Mouse (Mus musculus): Measurements from ENCODE around the gene Lamtor1. TPM values are rescaled to one million over a fixed set of nuclear protein-coding genes. Genes with fewer than 3 reads are reported as not detected.

Lamtor1 gene
- total and polyA plus RNA-seq, 2 experiments from 2014 or later = 130 to 181 TPM

DNA sequence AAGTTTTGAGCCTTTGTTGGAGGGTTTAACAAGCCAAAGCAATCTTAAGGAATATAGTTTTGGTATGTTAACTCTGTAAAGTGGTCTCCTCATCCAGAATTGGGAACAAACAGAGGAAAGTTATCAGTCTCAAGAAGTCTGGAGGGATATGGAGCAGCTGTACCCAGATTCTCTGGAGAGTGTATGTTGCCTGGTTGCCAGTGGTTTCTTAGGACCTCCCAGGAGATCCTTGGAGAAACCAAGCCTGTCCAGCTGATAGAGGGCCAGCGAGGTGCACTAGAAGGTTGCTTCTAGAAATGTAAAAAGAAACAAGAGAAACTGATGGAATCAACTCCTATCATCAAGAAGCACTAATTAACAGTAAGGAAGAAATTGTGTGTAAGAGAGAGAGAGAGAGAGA, 45.9 kb downstream of the Lamtor1 start:
- Histone ChIP-seq H3K27ac (no peak overlapping the region), H3K4me3 (ENCODE audit: low read length) (no peak overlapping the region), H3K4me1 (ENCODE audit: insufficient read depth, low read length) (no peaks in the 10 kb centered on the region), H3K27me3 (ENCODE audit: insufficient read depth, low read length) (no peaks in the 10 kb centered on the region), H3K4me2 (ENCODE audit: low read depth, low read length) (no peak overlapping the region), H3K9me3 (ENCODE audit: low read length) (no peaks in the 10 kb centered on the region), H3K9ac (replicated peaks; ENCODE audit: low read length) (no peak overlapping the region), H3K36me3 (ENCODE audit: insufficient read depth, low read length) (no peaks in the 10 kb centered on the region)
- DNase-seq (ENCODE audit: low spot score) (no peak), ATAC-seq (no peak)
- TF ChIP-seq CTCF (IDR thresholded peaks at IDR 0.05; ENCODE audit: low read depth) = no peak
- 85% methylated on average over 1 of the region's 1 CpGs for WGBS

DNA sequence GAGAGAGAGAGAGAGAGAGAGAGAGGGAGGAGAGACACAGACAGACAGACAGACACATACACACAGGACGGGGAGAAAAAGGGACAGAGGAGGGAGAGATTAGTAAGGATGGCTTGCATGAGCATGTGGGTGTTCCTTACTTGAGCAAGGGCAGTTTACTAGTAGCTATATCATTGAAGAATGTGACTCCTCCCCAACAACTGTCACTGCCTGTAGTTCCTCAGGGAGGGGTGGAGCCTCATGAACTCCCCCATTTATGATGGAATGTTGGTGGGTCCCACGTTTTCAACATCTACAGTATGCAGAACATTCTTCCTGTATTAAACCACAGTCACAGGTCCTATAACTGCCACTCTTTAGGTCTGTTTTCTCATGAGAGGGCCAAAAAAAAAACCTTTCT, 46.4 kb downstream of the Lamtor1 start:
- Histone ChIP-seq H3K27me3 (ENCODE audit: insufficient read depth, low read length) (no peaks in the 10 kb centered on the region), H3K4me1 (ENCODE audit: insufficient read depth, low read length) (no peaks in the 10 kb centered on the region), H3K9me3 (ENCODE audit: low read length) (no peaks in the 10 kb centered on the region), H3K36me3 (ENCODE audit: insufficient read depth, low read length) (no peaks in the 10 kb centered on the region), H3K4me2 (ENCODE audit: low read depth, low read length) (no peak overlapping the region), H3K4me3 (ENCODE audit: low read length) (no peak overlapping the region), H3K9ac (replicated peaks; ENCODE audit: low read length) (no peak overlapping the region), H3K27ac (no peak overlapping the region)
- no peak for TF ChIP-seq CTCF (IDR thresholded peaks at IDR 0.05; ENCODE audit: low read depth)
- ATAC-seq (no peak), DNase-seq (ENCODE audit: low spot score) (no peak)
- WGBS = 81% methylated on average over 2 of the region's 2 CpGs

GRCm38 (mm10) chr7:101954163-101954562, 48.5 kb downstream of the Lamtor1 start:
- H3K9me3 ChIP-seq (ENCODE audit: low read length) = no peaks in the 10 kb centered on the region
- DNase-seq (ENCODE audit: low spot score) (no peak), ATAC-seq (no peak)
- no peak overlapping the region for H3K9ac ChIP-seq (replicated peaks; ENCODE audit: low read length)
- no peak overlapping the region for H3K4me3 ChIP-seq (ENCODE audit: low read length)
- H3K4me2 ChIP-seq (ENCODE audit: low read depth, low read length) = no peak overlapping the region
- TF ChIP-seq CTCF (IDR thresholded peaks at IDR 0.05; ENCODE audit: low read depth) = no peak
- H3K27ac ChIP-seq = no peak overlapping the region
- H3K27me3 ChIP-seq (ENCODE audit: insufficient read depth, low read length) = no peaks in the 10 kb centered on the region
- no peaks in the 10 kb centered on the region for H3K36me3 ChIP-seq (ENCODE audit: insufficient read depth, low read length)
- 85% methylated on average over 2 of the region's 2 CpGs for WGBS
- no peaks in the 10 kb centered on the region for H3K4me1 ChIP-seq (ENCODE audit: insufficient read depth, low read length)

DNA sequence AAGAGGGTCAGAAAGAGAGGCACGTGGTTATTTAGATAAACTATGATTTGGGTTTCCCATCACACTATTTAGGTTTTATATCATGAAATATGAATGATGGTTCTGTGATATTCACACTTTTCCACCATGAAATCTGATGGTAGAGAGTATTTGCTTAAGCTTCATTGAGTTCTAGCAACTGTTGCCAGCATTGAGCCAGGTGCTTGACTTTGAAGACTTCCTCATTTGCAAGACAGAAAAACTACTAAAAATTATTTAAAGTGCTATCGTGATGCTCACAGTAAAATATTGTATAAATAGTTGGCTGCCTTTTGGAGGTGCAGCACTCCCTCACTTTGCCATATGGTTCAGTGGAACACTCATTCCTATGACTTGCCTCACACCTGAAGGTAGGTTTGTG, 49.6 kb downstream of the Lamtor1 start:
- H3K4me3 ChIP-seq (ENCODE audit: low read length) = no peak overlapping the region
- DNase-seq (ENCODE audit: low spot score) = no peak
- H3K36me3 ChIP-seq (ENCODE audit: insufficient read depth, low read length) = no peaks in the 10 kb centered on the region
- no peaks in the 10 kb centered on the region for H3K27me3 ChIP-seq (ENCODE audit: insufficient read depth, low read length)
- no peak for ATAC-seq
- H3K4me1 ChIP-seq (ENCODE audit: insufficient read depth, low read length) = no peaks in the 10 kb centered on the region
- no peak for TF ChIP-seq CTCF (IDR thresholded peaks at IDR 0.05; ENCODE audit: low read depth)
- H3K27ac ChIP-seq = no peak overlapping the region
- no peak overlapping the region for H3K9ac ChIP-seq (replicated peaks; ENCODE audit: low read length)
- H3K9me3 ChIP-seq (ENCODE audit: low read length) = no peaks in the 10 kb centered on the region
- H3K4me2 ChIP-seq (ENCODE audit: low read depth, low read length) = no peak overlapping the region
- 92% methylated on average over 2 of the region's 2 CpGs for WGBS

- no peaks in the 10 kb centered on the region for H3K4me1 ChIP-seq (ENCODE audit: insufficient read depth, low read length)
- DNase-seq (ENCODE audit: low spot score) = no peak
- H3K27me3 ChIP-seq (ENCODE audit: insufficient read depth, low read length) = no peaks in the 10 kb centered on the region
- no peak for ATAC-seq
- 56% methylated on average over 4 of the region's 4 CpGs for WGBS
- no peak overlapping the region for H3K9ac ChIP-seq (replicated peaks; ENCODE audit: low read length)
- no peak overlapping the region for H3K4me2 ChIP-seq (ENCODE audit: low read depth, low read length)
- no peak for TF ChIP-seq CTCF (IDR thresholded peaks at IDR 0.05; ENCODE audit: low read depth)
- no peaks in the 10 kb centered on the region for H3K36me3 ChIP-seq (ENCODE audit: insufficient read depth, low read length)
- H3K4me3 ChIP-seq (ENCODE audit: low read length) = no peak overlapping the region
- H3K27ac ChIP-seq = no peak overlapping the region
- H3K9me3 ChIP-seq (ENCODE audit: low read length) = no peaks in the 10 kb centered on the region
These were observed 50.2 kb downstream of the Lamtor1 start for GRCm38 (mm10) chr7:101955862-101956261.

DNA sequence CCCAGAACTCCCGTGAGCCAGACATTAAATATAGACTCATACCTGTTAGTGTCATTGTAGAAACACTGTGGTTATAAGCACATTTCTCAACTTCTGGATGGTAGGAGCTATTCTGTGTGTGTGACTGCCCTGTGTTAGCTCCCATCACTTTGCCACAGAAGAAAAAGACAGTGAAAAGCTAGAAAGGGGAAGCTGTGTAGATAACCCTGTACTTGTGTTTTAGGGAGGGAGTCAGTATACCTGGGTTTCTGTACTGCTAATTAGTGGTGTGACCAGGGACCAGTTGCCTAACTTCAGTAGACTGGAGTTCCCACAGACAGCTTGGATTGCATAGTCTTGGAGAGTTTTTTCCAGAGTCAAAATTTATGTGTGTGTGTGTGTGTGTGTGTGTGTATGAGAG, 50.8 kb downstream of the Lamtor1 start:
- WGBS = 92% methylated on average over 1 of the region's 1 CpGs
- Histone ChIP-seq H3K9ac (replicated peaks; ENCODE audit: low read length) (no peak overlapping the region), H3K9me3 (ENCODE audit: low read length) (no peaks in the 10 kb centered on the region), H3K27me3 (ENCODE audit: insufficient read depth, low read length) (no peaks in the 10 kb centered on the region), H3K4me1 (ENCODE audit: insufficient read depth, low read length) (no peaks in the 10 kb centered on the region), H3K27ac (no peak overlapping the region), H3K4me2 (ENCODE audit: low read depth, low read length) (no peak overlapping the region), H3K4me3 (ENCODE audit: low read length) (no peak overlapping the region), H3K36me3 (ENCODE audit: insufficient read depth, low read length) (no peaks in the 10 kb centered on the region)
- TF ChIP-seq CTCF (IDR thresholded peaks at IDR 0.05; ENCODE audit: low read depth) = no peak
- DNase-seq (ENCODE audit: low spot score) (no peak), ATAC-seq (no peak)

DNA sequence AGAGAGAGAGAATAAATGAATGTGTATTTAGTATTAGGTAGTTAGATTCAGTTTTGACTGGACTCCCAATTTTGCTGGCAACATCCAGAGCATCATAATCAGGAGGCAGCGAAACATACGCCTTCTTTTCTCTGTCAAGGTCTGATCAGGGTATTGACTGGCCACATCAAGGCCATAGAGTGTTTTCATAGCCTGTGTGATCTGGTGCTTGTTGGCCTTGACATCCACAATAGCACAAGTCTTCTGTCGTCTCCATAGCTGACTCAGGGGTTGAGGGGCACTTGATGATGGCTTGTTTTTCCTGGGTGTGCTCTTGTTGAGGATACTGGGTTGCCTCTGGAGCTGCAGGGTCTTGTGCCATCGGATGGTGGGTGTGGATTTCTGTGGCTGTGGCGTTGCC, 51.2 kb downstream of the Lamtor1 start:
- H3K9me3 ChIP-seq (ENCODE audit: low read length) = no peaks in the 10 kb centered on the region
- H3K27me3 ChIP-seq (ENCODE audit: insufficient read depth, low read length) = no peaks in the 10 kb centered on the region
- H3K36me3 ChIP-seq (ENCODE audit: insufficient read depth, low read length) = no peaks in the 10 kb centered on the region
- H3K4me2 ChIP-seq (ENCODE audit: low read depth, low read length) = no peak overlapping the region
- no peaks in the 10 kb centered on the region for H3K4me1 ChIP-seq (ENCODE audit: insufficient read depth, low read length)
- H3K9ac ChIP-seq (replicated peaks; ENCODE audit: low read length) = no peak overlapping the region
- H3K4me3 ChIP-seq (ENCODE audit: low read length) = no peak overlapping the region
- ATAC-seq (no peak), DNase-seq (ENCODE audit: low spot score) (no peak)
- H3K27ac ChIP-seq = no peak overlapping the region
- WGBS = 93% methylated on average over 5 of the region's 5 CpGs
- TF ChIP-seq CTCF (IDR thresholded peaks at IDR 0.05; ENCODE audit: low read depth) = no peak

All from hindbrain, postnatal 0 days (tissue).